Mouse (Mus musculus): ENCODE results near the gene Bbs5. TPM values are rescaled to one million over a fixed set of nuclear protein-coding genes. Genes with fewer than 3 reads are reported as not detected.

Bbs5 gene
- polyA plus RNA-seq (2012), result not detected in 2 replicates

GRCm38 (mm10) chr2:69646726-69647490 lies at the start of gene Bbs5:
TSS of gene Bbs5 (plus strand) at chr2:69647171.
- TF ChIP-seq GATA1 (IDR thresholded peaks at IDR 0.05; ENCODE audit: low read length), result no peak

DNA sequence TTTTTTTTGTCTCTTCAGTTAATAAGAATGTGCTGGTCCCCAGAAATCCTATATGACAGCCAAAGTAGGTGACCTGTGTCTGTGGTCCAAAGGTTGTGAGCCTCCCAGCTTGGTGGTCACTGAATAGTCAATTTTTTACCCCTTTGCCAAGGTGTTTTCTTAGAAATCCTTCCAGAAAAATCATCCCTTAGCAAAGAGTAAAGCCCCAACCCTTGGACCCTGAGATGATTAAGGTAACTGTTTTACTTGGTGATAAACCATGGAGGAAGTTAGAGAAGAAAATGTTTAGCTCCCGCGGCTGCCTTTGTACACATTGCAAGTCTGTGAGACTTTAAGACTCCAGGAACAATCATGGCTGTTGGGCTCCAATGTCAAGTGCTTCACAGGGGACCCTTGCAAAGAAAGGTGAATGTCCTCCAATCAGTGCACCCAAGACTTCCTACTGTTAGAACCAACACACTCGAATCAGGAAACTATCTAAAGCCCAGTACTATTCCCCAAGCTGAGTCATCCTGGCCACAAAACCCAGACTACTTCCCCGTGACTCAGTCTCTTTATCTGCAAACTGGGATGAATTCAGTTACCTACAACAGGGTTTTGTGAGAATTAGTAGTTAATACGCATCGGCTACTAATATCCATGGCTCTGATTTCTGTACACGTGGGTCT lies 43.1 kb upstream of the Bbs5 start:
- TF ChIP-seq GATA1 (IDR thresholded peaks at IDR 0.05; ENCODE audit: low read length), result no peak

DNA sequence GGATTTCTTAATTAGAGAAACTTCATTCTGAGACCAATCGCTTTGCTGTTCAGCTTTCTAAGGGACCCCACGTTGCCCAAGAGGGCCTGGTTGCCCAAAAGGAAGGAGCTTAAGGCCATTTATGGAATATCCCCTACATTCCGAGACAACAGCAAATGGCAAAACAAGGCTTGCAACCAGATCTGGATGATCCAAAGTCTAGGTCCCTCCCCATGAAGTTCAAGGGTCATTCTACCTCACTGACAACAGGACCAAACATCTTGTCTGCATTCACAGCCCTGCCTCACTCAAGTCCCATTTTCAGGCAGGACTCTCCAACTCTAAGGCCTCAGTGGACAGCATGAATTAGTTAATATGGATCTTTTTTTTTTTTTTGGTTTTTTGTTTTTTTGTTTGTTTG lies 40.4 kb upstream of the Bbs5 start:
- no peak for TF ChIP-seq GATA1 (IDR thresholded peaks at IDR 0.05; ENCODE audit: low read length)

- no peak for TF ChIP-seq GATA1 (IDR thresholded peaks at IDR 0.05; ENCODE audit: low read length)
These were observed 34.7 kb upstream of the Bbs5 start for GRCm38 (mm10) chr2:69612237-69612636.

DNA sequence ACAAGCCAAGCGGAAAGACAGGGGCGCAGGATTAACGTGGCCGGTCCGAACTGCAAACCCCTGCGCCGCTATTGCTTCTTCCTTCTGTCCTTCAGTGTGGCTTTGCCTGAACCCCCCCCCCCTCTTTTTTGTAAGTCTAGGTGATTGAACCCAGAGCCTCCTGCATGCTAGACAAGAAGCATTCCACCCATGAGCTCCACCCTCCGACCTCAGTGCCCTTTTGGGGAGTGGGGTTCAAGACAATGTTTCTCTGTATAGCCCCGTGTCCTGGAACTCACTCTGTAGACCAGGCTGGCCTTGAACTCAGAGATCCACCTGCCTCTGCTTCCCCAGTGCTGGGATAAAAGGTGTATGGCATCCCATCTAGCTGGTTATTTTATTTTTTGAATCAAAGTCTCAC lies 34.3 kb upstream of the Bbs5 start:
- TF ChIP-seq GATA1 (IDR thresholded peaks at IDR 0.05; ENCODE audit: low read length), result no peak

DNA sequence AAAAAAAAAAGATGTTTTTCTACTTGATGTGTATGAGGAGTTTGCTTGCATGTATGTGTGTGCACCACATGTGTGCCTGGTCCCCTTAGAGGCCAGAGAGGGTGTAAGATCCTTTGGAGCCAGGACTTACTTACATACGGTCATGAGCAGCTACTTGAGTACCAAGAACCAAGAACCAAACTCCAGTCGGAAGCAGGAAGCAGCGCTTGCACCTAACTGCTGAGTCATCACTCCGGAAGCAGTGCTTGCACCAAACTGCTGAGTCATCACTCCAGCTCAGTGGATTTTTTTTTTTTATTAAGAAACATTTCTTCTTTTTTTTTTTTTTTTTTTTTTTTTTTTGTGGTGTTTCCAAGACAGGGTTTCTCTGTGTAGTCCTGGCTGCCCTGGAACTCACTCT lies 33.7 kb upstream of the Bbs5 start:
- no peak for TF ChIP-seq GATA1 (IDR thresholded peaks at IDR 0.05; ENCODE audit: low read length)

GRCm38 (mm10) chr2:69618336-69618735 lies 28.6 kb upstream of the Bbs5 start:
- TF ChIP-seq GATA1 (IDR thresholded peaks at IDR 0.05; ENCODE audit: low read length), result no peak

- TF ChIP-seq GATA1 (IDR thresholded peaks at IDR 0.05; ENCODE audit: low read length), result no peak
These were observed 27.7 kb upstream of the Bbs5 start for GRCm38 (mm10) chr2:69619286-69619685.

- no peak for TF ChIP-seq GATA1 (IDR thresholded peaks at IDR 0.05; ENCODE audit: low read length)
These were observed 17.8 kb upstream of the Bbs5 start for GRCm38 (mm10) chr2:69629215-69629614.

DNA sequence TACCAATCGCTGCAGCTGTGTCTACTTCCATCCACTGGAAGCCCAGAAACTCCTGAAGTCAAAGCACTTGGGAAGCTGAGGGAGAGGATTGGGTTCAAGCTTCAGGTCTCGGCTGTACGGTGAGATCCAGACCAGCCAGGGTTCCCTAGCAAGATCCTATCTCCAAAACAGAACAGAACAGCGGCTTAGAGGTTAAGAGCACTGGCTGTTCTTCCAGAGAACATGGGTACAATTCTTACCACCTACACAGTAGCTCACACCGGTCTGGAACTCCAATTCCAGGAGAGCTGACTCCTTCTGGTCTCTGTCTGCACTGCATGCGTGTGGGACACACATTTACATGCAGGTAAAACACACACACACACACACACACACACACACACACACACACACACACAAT lies 17.1 kb upstream of the Bbs5 start:
- no peak for TF ChIP-seq GATA1 (IDR thresholded peaks at IDR 0.05; ENCODE audit: low read length)

DNA sequence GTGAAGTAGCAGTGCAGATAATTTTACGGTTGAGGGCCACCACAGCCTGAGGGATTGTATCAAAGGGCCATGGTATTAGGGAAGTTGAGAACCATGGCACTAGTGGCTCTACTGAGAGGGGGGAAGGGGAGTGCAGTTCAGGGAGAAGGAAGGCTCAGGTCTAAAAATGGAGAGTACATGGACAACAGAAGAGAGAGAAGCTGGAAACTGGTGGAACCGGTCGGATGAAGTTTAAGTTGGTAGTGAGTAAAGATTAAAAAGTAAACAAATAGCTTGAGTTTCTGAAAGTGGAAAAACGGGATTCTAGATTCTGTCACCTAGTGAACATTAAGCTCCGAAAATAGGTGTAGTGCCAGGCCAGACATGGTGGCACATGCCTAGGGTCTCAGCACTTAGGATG lies 16.2 kb upstream of the Bbs5 start:
- no peak for TF ChIP-seq GATA1 (IDR thresholded peaks at IDR 0.05; ENCODE audit: low read length)

GRCm38 (mm10) chr2:69631449-69631848 lies 15.5 kb upstream of the Bbs5 start:
- TF ChIP-seq GATA1 (IDR thresholded peaks at IDR 0.05; ENCODE audit: low read length), result no peak

- no peak for TF ChIP-seq GATA1 (IDR thresholded peaks at IDR 0.05; ENCODE audit: low read length)
These were observed 11.8 kb upstream of the Bbs5 start for GRCm38 (mm10) chr2:69635064-69635701.

DNA sequence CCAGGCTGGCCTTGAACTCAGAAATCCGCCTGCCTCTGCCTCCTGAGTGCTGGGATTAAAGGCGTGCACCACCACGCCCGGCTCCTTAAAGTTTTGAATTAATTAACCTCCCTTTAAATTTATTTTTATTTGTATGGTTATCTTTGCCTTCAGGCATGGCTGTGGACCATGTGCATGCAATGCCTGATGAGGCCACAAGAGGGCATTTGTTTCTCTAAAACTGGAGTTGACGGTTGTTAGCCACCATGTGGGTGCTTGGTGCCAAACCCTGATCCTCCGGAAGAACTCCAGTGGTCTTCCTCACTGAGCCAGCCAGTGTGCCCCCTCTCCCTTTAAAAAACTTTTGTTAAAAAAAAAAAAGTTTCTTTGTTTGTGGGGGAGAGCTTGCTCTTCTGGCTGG lies 11.2 kb upstream of the Bbs5 start:
- no peak for TF ChIP-seq GATA1 (IDR thresholded peaks at IDR 0.05; ENCODE audit: low read length)

GRCm38 (mm10) chr2:69640100-69640499 lies 6.9 kb upstream of the Bbs5 start:
- no peak for TF ChIP-seq GATA1 (IDR thresholded peaks at IDR 0.05; ENCODE audit: low read length)

- TF ChIP-seq GATA1 (IDR thresholded peaks at IDR 0.05; ENCODE audit: low read length), result no peak
These were observed 1.9 kb upstream of the Bbs5 start for GRCm38 (mm10) chr2:69644968-69645617.
